8 mouse cellular contexts compared by ENCODE assay signal in genomic region chr13:54054962-54055361, GRCm38 (mm10). TPM values are rescaled to one million over a fixed set of nuclear protein-coding genes. Genes with fewer than 3 reads are reported as not detected.
DNase-seq lines count a peak whose midpoint lies in the region; ATAC-seq and TF ChIP-seq lines count a peak whose summit lies in the region.

No protein-coding gene starts in this region.

- ATAC-seq in kidney, embryonic 15.5 days (replicated peaks; ENCODE audit: low FRiP score), result 0 out of 2 replicates have a peak, but pooled peaks have one; percentile 56
- 0 out of 2 replicates have a peak, but pooled peaks have one; percentile 46 for ATAC-seq in midbrain, embryonic 14.5 days (ENCODE audit: low FRiP score, low TSS enrichment)
- no peak for ATAC-seq in inflammation-experienced regulatory T-cells, adult 6 months

- DNase-seq in kidney, adult 8-10 months, result no peak
- peak; percentile 37 for DNase-seq in brain, embryonic 14.5 days (ENCODE audit: low read depth)
- DNase-seq in heart, postnatal 4 days, result peak; percentile 17
- peak; percentile 57 for DNase-seq in midbrain, embryonic 14.5 days
- DNase-seq in layer of hippocampus, postnatal 14 days (ENCODE audit: low spot score in 2 of 2), result no peak
- DNase-seq in urinary bladder, adult 2 months (ENCODE audit: low spot score), result no peak

- peaks cover 45% of the 10 kb centered on the region for H3K27me3 ChIP-seq in kidney, embryonic 15.5 days
- H3K27me3 ChIP-seq in midbrain, embryonic 14.5 days (ENCODE audit: control insufficient read depth, insufficient read depth, low read length), result peaks cover 9% of the 10 kb centered on the region; the same call in 1 of the 2 replicates

- no peaks in the 10 kb centered on the region for H3K9me3 ChIP-seq in kidney, embryonic 15.5 days (replicated peaks)
- H3K9me3 ChIP-seq in midbrain, embryonic 14.5 days (ENCODE audit: control insufficient read depth, low read length), result no peaks in the 10 kb centered on the region

- peak overlapping the region; percentile 99 for H3K4me2 ChIP-seq in kidney, embryonic 15.5 days
- H3K4me2 ChIP-seq in midbrain, embryonic 14.5 days (ENCODE audit: low read length), result peak overlapping the region; percentile 95

- H3K27ac ChIP-seq in kidney, embryonic 15.5 days, result no peak overlapping the region
- no peak overlapping the region for H3K27ac ChIP-seq in midbrain, embryonic 14.5 days (replicated peaks; ENCODE audit: low read depth, low read length)

- H3K4me3 ChIP-seq in kidney, embryonic 15.5 days (replicated peaks), result peak overlapping the region; percentile 56
- H3K4me3 ChIP-seq in midbrain, embryonic 14.5 days (replicated peaks; ENCODE audit: low read depth, low read length), result peak overlapping the region; percentile 47

- peaks cover 11% of the 10 kb centered on the region for H3K4me1 ChIP-seq in kidney, embryonic 15.5 days
- peaks cover 9% of the 10 kb centered on the region; the same call in 1 of the 2 replicates for H3K4me1 ChIP-seq in midbrain, embryonic 14.5 days (ENCODE audit: control insufficient read depth, insufficient read depth, low read length)

- no peaks in the 10 kb centered on the region for H3K36me3 ChIP-seq in kidney, embryonic 15.5 days
- no peaks in the 10 kb centered on the region for H3K36me3 ChIP-seq in midbrain, embryonic 14.5 days (ENCODE audit: control insufficient read depth, insufficient read depth, low read length)

- TF ChIP-seq CTCF in brain, embryonic 14.5 days (IDR thresholded peaks at IDR 0.05; ENCODE audit: borderline replicate concordance, extremely low read depth, insufficient read depth, insufficient read length), result no peak

- TF ChIP-seq POLR2A in brain, embryonic 14.5 days (IDR thresholded peaks at IDR 0.05; ENCODE audit: borderline replicate concordance, extremely low read depth, insufficient read depth, insufficient read length, poor library complexity, severe bottlenecking), result no peak

- WGBS in kidney, embryonic 15.5 days, result under 1% methylated on average over 20 of the region's 20 CpGs
- WGBS in midbrain, embryonic 14.5 days, result under 1% methylated on average over 20 of the region's 20 CpGs

- H3K9ac ChIP-seq in kidney, embryonic 15.5 days, result no peak overlapping the region
- peak overlapping the region; percentile 44 for H3K9ac ChIP-seq in midbrain, embryonic 14.5 days (replicated peaks; ENCODE audit: low read length)

RNA-seq across cellular contexts. Expression of gene Drd1, which starts 0.5 kb away (rescaled TPM):
- 0.32 and 0.49 TPM in 2 replicates for polyA plus RNA-seq in kidney, embryonic 15.5 days (2015; fragmentation: Nextera tagmentation; extraction: Ambion mirVana)
- polyA plus RNA-seq in brain, embryonic 14.5 days (2012; rRNA removed), result 1.2 and 1.6 TPM in 2 replicates
- total RNA-seq in heart, postnatal 4 days (2021), result under 1 TPM; 0.16 to 0.33 TPM
- 1.7 and 2.4 TPM in 2 replicates for polyA plus RNA-seq in midbrain, embryonic 14.5 days (2014; fragmentation: Nextera tagmentation; extraction: Ambion mirVana)
- total RNA-seq in layer of hippocampus, postnatal 14 days (2021), result 1 to 10 TPM; 2.4 to 2.9 TPM
- 0.17 and 0.25 TPM in 2 replicates for polyA plus RNA-seq in urinary bladder, adult 2 months (2012; rRNA removed)
- polyA plus RNA-seq in inflammation-experienced regulatory T-cells, adult 6 months (2017; shearing (Covaris generic)), result under 1 TPM in 1 of 3 experiments, not detected in 2; 0.09 TPM

RNA-seq across cellular contexts. Expression of gene Sfxn1, which starts 16.7 kb away (rescaled TPM):
- 95.7 and 97.2 TPM in 2 replicates for polyA plus RNA-seq in kidney, embryonic 15.5 days (2015; fragmentation: Nextera tagmentation; extraction: Ambion mirVana)
- 49.1 and 62.2 TPM in 2 replicates for polyA plus RNA-seq in brain, embryonic 14.5 days (2012; rRNA removed)
- total RNA-seq in heart, postnatal 4 days (2021), result 10 to 100 TPM; 13.5 to 16.5 TPM
- 107 and 115 TPM in 2 replicates for polyA plus RNA-seq in midbrain, embryonic 14.5 days (2014; fragmentation: Nextera tagmentation; extraction: Ambion mirVana)
- 10 to 100 TPM; 52.3 to 52.9 TPM for total RNA-seq in layer of hippocampus, postnatal 14 days (2021)
- 27.4 and 28.1 TPM in 2 replicates for polyA plus RNA-seq in urinary bladder, adult 2 months (2012; rRNA removed)
- 10 to 100 TPM; 45.6 to 67.6 (median 47.3) TPM for polyA plus RNA-seq in inflammation-experienced regulatory T-cells, adult 6 months (2017; shearing (Covaris generic))

Comparison
In these comparisons a context has a peak if more than half of its experiments do, and no peak if none do; other contexts are left out.
1. DNase-seq: peak in brain, embryonic 14.5 days (single experiment), heart, postnatal 4 days (single experiment) and midbrain, embryonic 14.5 days (single experiment); none in kidney, adult 8-10 months (0 of 2), layer of hippocampus, postnatal 14 days (0 of 2) and urinary bladder, adult 2 months (single experiment).